Mouse (Mus musculus) neural tube, embryonic 15.5 days (tissue): ENCODE data around the gene Abhd14b. TPM values are rescaled to one million over a fixed set of nuclear protein-coding genes. Genes with fewer than 3 reads are reported as not detected.

Source experiments
- ATAC-seq: fragments of 200-750 bp; cut with Nextera tagmentation; 2 replicates; pipeline ENCODE4 v1.8.0; 2017; ENCODE audit warnings: mild to moderate bottlenecking, moderate TSS enrichment, moderate library complexity; ENCODE audit not compliant: low FRiP score
- H3K27ac ChIP-seq: fragments of 300-500 bp; sonication (generic); replicated peaks from 2 replicates; pipeline ENCODE4 v1.5.1; 2015; ENCODE audit warnings: mild to moderate bottlenecking, inconsistent platforms
- H3K27me3 ChIP-seq: fragments of 300-500 bp; sonication (generic); replicated peaks from 2 replicates; pipeline ENCODE4 v1.6.1; 2015; ENCODE audit warnings: inconsistent platforms
- H3K36me3 ChIP-seq: fragments of 300-500 bp; sonication (generic); 2 replicates; pipeline ENCODE4 v1.6.1; 2015; ENCODE audit warnings: inconsistent platforms
- H3K4me1 ChIP-seq: fragments of 300-500 bp; sonication (generic); 2 replicates; pipeline ENCODE4 v1.6.1; 2015; ENCODE audit warnings: inconsistent platforms
- H3K4me2 ChIP-seq: fragments of 300-500 bp; sonication (generic); 2 replicates; pipeline ENCODE4 v1.6.1; 2015; ENCODE audit warnings: inconsistent platforms, mild to moderate bottlenecking, moderate library complexity
- H3K4me3 ChIP-seq: fragments of 300-500 bp; sonication (generic); replicated peaks from 2 replicates; pipeline ENCODE4 v1.5.1; 2015; ENCODE audit warnings: mild to moderate bottlenecking, inconsistent platforms
- H3K9ac ChIP-seq: fragments of 300-500 bp; sonication (generic); replicated peaks from 2 replicates; pipeline ENCODE4 v1.6.1; 2015; ENCODE audit warnings: mild to moderate bottlenecking, inconsistent platforms
- H3K9me3 ChIP-seq: fragments of 300-500 bp; sonication (generic); replicated peaks from 2 replicates; pipeline ENCODE4 v1.6.1; 2016; ENCODE audit warnings: inconsistent platforms
- WGBS: fragments of 180-500 bp; shearing (Covaris S2); methylation state at CpG from one replicate; pipeline ENCODE4 v1.1.7; 2015; ENCODE audit warnings: mixed read lengths; 5-methylcytosine and 5-hydroxymethylcytosine counted together
- polyA plus RNA-seq: library from polyadenylated mRNA; unstranded; fragments of >200 nt; fragmentation: Nextera tagmentation; extraction: Ambion mirVana; gene quantifications from 2 replicates; pipeline ENCODE4 v1.2.1, GENCODE M21; 2015

Gene Abhd14b
- polyA plus RNA-seq, 1 experiment from 2014 or later = 10.0 TPM

- Histone ChIP-seq H3K9me3 (no peaks in the 10 kb centered on the region), H3K4me3 (no peak overlapping the region), H3K27me3 (no peaks in the 10 kb centered on the region), H3K4me1 (peaks cover 46% of the 10 kb centered on the region), H3K4me2 (no peak overlapping the region), H3K36me3 (peaks cover 25% of the 10 kb centered on the region), H3K27ac (no peak overlapping the region), H3K9ac (no peak overlapping the region)
- ATAC-seq = no peak
- WGBS = 83% methylated on average over 7 of the region's 7 CpGs
Observed at GRCm38 (mm10) chr9:106433389-106433788, 13.9 kb upstream of the Abhd14b start.

GRCm38 (mm10) chr9:106436566-106436965 lies 10.7 kb upstream of the Abhd14b start:
- no peak for ATAC-seq
- H3K36me3 ChIP-seq = peaks cover 21% of the 10 kb centered on the region
- no peak overlapping the region for H3K4me2 ChIP-seq
- no peaks in the 10 kb centered on the region for H3K9me3 ChIP-seq
- no peak overlapping the region for H3K4me3 ChIP-seq
- 90% methylated on average over 9 of the region's 9 CpGs for WGBS
- H3K27me3 ChIP-seq = no peaks in the 10 kb centered on the region
- peaks cover 39% of the 10 kb centered on the region for H3K4me1 ChIP-seq
- H3K9ac ChIP-seq = peak overlapping the region; percentile 7; the same call in 1 of the 2 replicates
- no peak overlapping the region for H3K27ac ChIP-seq

GRCm38 (mm10) chr9:106442680-106443079 lies 4.6 kb upstream of the Abhd14b start:
- no peak overlapping the region for H3K9ac ChIP-seq
- peaks cover 35% of the 10 kb centered on the region for H3K4me1 ChIP-seq
- H3K4me3 ChIP-seq = no peak overlapping the region
- no peak overlapping the region for H3K4me2 ChIP-seq
- H3K36me3 ChIP-seq = peaks cover 5% of the 10 kb centered on the region
- H3K27me3 ChIP-seq = no peaks in the 10 kb centered on the region
- H3K27ac ChIP-seq = no peak overlapping the region
- H3K9me3 ChIP-seq = no peaks in the 10 kb centered on the region
- ATAC-seq = no peak
- WGBS = 82% methylated on average over 5 of the region's 5 CpGs

DNA sequence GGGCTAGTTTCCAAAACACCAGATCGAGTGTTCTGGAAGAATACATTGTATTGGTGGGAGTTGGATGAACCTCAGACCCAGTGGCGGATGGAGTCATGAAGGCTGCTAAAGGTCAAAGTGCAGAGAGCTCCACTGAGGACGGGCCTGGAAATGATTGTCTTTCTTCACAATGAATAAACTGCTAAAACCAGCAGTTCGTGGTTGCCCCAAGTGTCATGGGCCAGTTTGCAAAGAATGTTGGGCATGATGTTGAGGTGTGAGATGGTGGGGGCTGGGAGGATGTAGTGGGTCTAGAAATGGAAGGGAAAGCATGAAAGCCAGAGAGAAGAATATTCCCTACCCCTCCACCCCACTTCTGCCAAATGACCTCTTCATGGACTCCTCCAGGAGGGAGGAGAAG lies 2.4 kb upstream of the Abhd14b start:
- no peak for ATAC-seq
- Histone ChIP-seq H3K36me3 (peaks cover 5% of the 10 kb centered on the region), H3K27ac (no peak overlapping the region), H3K4me2 (no peak overlapping the region), H3K27me3 (no peaks in the 10 kb centered on the region), H3K4me3 (no peak overlapping the region), H3K9ac (no peak overlapping the region), H3K4me1 (peaks cover 39% of the 10 kb centered on the region), H3K9me3 (no peaks in the 10 kb centered on the region)
- WGBS = 76% methylated on average over 4 of the region's 4 CpGs

GRCm38 (mm10) chr9:106447951-106448350 lies 692 bp downstream of the Abhd14b start:
- H3K4me2 ChIP-seq = peak overlapping the region; percentile 75
- no peaks in the 10 kb centered on the region for H3K27me3 ChIP-seq
- H3K36me3 ChIP-seq = no peaks in the 10 kb centered on the region
- WGBS = 45% methylated on average over 9 of the region's 9 CpGs
- no peaks in the 10 kb centered on the region for H3K9me3 ChIP-seq
- peak overlapping the region; percentile 64 for H3K4me3 ChIP-seq
- H3K4me1 ChIP-seq = peaks cover 62% of the 10 kb centered on the region
- H3K27ac ChIP-seq = peak overlapping the region; percentile 81
- peak; percentile 16; the same call in 1 of the 2 replicates for ATAC-seq
- H3K9ac ChIP-seq = peak overlapping the region; percentile 63

DNA sequence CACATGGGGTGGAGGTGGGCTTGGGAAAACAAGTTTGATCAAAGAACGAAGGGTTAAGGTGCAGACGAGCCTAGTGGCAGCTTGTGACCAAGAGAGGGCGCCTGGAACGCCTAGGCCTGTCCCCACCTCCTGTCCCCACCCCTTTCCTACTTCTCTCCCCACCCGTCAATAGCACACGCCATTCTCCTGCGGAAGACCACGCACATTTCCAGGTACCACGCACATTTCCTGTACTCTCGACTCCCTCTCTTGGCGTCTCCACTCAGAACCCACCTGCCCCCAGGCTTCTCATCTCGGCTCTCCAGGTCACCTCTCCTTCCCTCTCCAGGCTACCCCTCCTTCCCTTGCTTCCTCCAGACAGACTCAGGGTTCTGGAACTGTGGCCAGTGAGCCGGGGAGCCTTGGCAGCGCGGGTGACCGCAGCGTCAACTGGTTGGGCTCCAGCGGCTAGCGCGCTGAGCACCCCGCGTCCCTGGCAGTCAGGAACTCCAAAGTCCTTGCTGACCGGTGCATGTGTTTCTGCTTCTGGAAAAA lies 1.3 kb downstream of the Abhd14b start:
- H3K36me3 ChIP-seq = no peaks in the 10 kb centered on the region
- peak; percentile 67 for ATAC-seq
- H3K9me3 ChIP-seq = no peaks in the 10 kb centered on the region
- peak overlapping the region; percentile 64 for H3K4me3 ChIP-seq
- peak overlapping the region; percentile 75 for H3K4me2 ChIP-seq
- 2% methylated on average over 23 of the region's 23 CpGs for WGBS
- H3K27ac ChIP-seq = peak overlapping the region; percentile 81
- H3K4me1 ChIP-seq = peaks cover 66% of the 10 kb centered on the region
- H3K9ac ChIP-seq = peak overlapping the region; percentile 52
- H3K27me3 ChIP-seq = no peaks in the 10 kb centered on the region

DNA sequence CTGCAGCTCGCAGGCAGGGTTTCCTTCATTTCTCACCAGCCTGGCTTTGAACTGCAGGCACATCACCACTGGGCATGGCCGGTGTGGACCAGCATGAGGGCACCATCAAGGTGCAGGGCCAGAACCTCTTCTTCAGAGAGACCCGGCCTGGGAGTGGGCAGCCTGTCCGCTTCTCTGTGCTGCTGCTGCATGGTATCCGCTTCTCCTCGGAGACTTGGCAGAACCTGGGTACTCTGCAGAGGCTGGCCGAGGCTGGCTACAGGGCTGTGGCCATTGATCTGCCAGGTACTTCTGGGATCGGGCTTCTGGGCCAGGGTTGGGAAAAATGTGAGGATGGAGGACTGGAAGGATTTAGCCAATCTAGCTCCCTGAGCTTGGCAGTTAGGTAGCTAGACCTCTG lies 2.7 kb downstream of the Abhd14b start:
- Histone ChIP-seq H3K4me1 (peaks cover 74% of the 10 kb centered on the region), H3K4me3 (no peak overlapping the region), H3K9ac (0 out of 2 replicates have a peak overlapping the region, but pooled peaks have one; percentile 23), H3K27me3 (no peaks in the 10 kb centered on the region), H3K4me2 (no peak overlapping the region), H3K9me3 (no peaks in the 10 kb centered on the region), H3K27ac (no peak overlapping the region), H3K36me3 (no peaks in the 10 kb centered on the region)
- WGBS = 90% methylated on average over 8 of the region's 8 CpGs
- no peak for ATAC-seq

DNA sequence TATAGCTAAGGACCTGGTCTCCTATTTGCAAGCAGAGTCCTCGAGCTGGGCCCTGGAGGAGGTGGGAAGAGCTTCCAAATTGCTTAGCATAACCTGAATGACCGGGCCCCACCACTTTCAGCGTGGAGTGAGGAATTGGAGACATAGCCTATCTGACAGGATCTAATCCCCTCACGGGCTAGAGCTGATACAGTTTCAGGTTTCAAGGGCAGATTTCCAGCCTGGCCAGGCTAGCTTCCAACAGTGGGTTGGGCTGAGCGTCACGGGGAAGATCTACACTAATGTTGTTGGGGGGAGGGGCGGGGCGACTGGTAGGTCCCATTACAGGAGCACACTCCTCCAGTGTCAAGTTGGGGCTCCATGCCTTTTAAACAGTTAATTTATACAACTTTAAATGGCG lies 3.4 kb downstream of the Abhd14b start:
- no peaks in the 10 kb centered on the region for H3K27me3 ChIP-seq
- H3K36me3 ChIP-seq = no peaks in the 10 kb centered on the region
- no peaks in the 10 kb centered on the region for H3K9me3 ChIP-seq
- H3K4me2 ChIP-seq = no peak overlapping the region
- no peak overlapping the region for H3K27ac ChIP-seq
- 19% methylated on average over 9 of the region's 9 CpGs for WGBS
- H3K4me1 ChIP-seq = peaks cover 80% of the 10 kb centered on the region
- ATAC-seq = no peak
- H3K9ac ChIP-seq = no peak overlapping the region
- H3K4me3 ChIP-seq = no peak overlapping the region

GRCm38 (mm10) chr9:106451298-106451697 lies 4.0 kb downstream of the Abhd14b start:
- Histone ChIP-seq H3K4me1 (peaks cover 80% of the 10 kb centered on the region), H3K36me3 (no peaks in the 10 kb centered on the region), H3K4me3 (no peak overlapping the region), H3K9me3 (no peaks in the 10 kb centered on the region), H3K27ac (no peak overlapping the region), H3K4me2 (no peak overlapping the region), H3K9ac (no peak overlapping the region), H3K27me3 (no peaks in the 10 kb centered on the region)
- WGBS = 74% methylated on average over 11 of the region's 11 CpGs
- ATAC-seq = no peak

- no peak for ATAC-seq
- H3K4me1 ChIP-seq = peaks cover 80% of the 10 kb centered on the region
- H3K9ac ChIP-seq = no peak overlapping the region
- no peaks in the 10 kb centered on the region for H3K36me3 ChIP-seq
- no peak overlapping the region; the same call in 1 of the 2 replicates for H3K27ac ChIP-seq
- no peak overlapping the region for H3K4me3 ChIP-seq
- H3K27me3 ChIP-seq = no peaks in the 10 kb centered on the region
- no peaks in the 10 kb centered on the region for H3K9me3 ChIP-seq
- WGBS = 63% methylated on average over 2 of the region's 2 CpGs
- no peak overlapping the region for H3K4me2 ChIP-seq
Observed at GRCm38 (mm10) chr9:106451899-106452298, 4.6 kb downstream of the Abhd14b start.

- 23% methylated on average over 6 of the region's 6 CpGs for WGBS
- H3K4me3 ChIP-seq = peak overlapping the region; percentile 64; the same call in 1 of the 2 replicates
- peak overlapping the region; percentile 87 for H3K4me2 ChIP-seq
- no peaks in the 10 kb centered on the region for H3K9me3 ChIP-seq
- H3K9ac ChIP-seq = no peak overlapping the region
- ATAC-seq = no peak
- H3K27ac ChIP-seq = peak overlapping the region; percentile 90
- no peaks in the 10 kb centered on the region for H3K36me3 ChIP-seq
- peaks cover 81% of the 10 kb centered on the region for H3K4me1 ChIP-seq
- no peaks in the 10 kb centered on the region for H3K27me3 ChIP-seq
Observed at GRCm38 (mm10) chr9:106452351-106452750, 5.1 kb downstream of the Abhd14b start.

DNA sequence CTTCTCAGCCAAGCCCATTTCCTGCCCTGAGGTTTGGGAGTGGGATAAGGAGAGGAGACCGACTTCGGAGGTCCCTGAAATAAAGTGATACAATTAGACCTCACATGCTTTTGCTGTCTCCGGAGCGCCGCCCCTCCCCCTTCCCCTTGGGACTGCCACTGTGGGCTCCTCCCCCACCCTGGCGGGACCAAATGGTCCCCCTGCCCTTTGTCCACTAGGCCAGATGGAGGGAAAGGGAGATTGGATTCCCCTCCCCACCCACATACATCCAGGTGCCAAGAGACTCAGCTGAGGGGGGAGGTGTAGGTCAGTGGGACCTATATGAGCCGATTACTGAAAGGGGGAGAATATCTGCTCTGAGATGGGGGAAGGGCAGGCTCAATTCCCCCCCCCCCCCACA lies 5.6 kb downstream of the Abhd14b start:
- Histone ChIP-seq H3K27ac (peak overlapping the region; percentile 90), H3K9ac (peak overlapping the region; percentile 73), H3K9me3 (no peaks in the 10 kb centered on the region), H3K4me3 (peak overlapping the region; percentile 64), H3K27me3 (no peaks in the 10 kb centered on the region), H3K4me1 (peaks cover 81% of the 10 kb centered on the region), H3K36me3 (no peaks in the 10 kb centered on the region), H3K4me2 (peak overlapping the region; percentile 87)
- 0% methylated on average over 7 of the region's 7 CpGs for WGBS
- ATAC-seq = 0 out of 2 replicates have a peak, but pooled peaks have one; percentile 2
